Mouse (Mus musculus) urinary bladder, postnatal 14 days (tissue): ENCODE measurements around the gene Gm17416.
A peak's percentile ranks its signal among the peaks of the same experiment; 100 is the strongest.

Experiments used
- DNase-seq: peaks from one replicate; pipeline ENCODE4 v3.0.0; 2021; ENCODE audit warnings: low spot score

Gene Gm17416

GRCm38 (mm10) chr2:152569038-152569437 lies at the start of gene Gm17416:
Gene Gm17416 (plus strand): TSS chr2:152569338.
- no peak for DNase-seq

- DNase-seq: no peak
Measured at GRCm38 (mm10) chr2:152539944-152540710, 29.0 kb upstream of the Gm17416 start, which contains the start of gene Defb29. Gene Defb29 (minus strand): TSS chr2:152540098.

GRCm38 (mm10) chr2:152541979-152542378 lies 27.2 kb upstream of the Gm17416 start:
- DNase-seq: no peak

GRCm38 (mm10) chr2:152542897-152543296 lies 26.2 kb upstream of the Gm17416 start:
- no peak for DNase-seq

GRCm38 (mm10) chr2:152543478-152543877 lies 25.7 kb upstream of the Gm17416 start:
- DNase-seq: peak; percentile 7

DNA sequence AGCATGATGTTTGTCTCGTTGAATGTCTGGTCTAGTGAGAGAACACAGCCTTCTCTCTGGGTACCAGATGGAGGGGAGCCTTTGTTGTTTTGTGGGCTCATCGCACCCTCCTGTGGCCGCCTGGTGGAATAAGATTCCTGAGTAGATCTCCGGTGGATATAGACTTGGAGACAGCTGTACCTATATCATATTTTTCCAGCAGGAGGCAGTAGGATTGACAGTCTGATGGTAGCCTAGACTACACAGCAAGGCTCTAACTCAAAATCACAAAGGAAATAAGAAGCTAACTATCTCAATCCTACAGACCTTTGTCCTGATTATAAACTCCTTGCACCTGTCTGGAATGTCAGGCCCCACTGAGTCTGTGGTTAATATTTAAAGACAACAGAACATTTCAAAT lies 24.4 kb upstream of the Gm17416 start:
- peak; percentile 49 for DNase-seq

GRCm38 (mm10) chr2:152548124-152548523 lies 21.0 kb upstream of the Gm17416 start:
- DNase-seq: no peak

- DNase-seq: peak; percentile 66
Measured at GRCm38 (mm10) chr2:152553774-152554423, 15.2 kb upstream of the Gm17416 start.

DNA sequence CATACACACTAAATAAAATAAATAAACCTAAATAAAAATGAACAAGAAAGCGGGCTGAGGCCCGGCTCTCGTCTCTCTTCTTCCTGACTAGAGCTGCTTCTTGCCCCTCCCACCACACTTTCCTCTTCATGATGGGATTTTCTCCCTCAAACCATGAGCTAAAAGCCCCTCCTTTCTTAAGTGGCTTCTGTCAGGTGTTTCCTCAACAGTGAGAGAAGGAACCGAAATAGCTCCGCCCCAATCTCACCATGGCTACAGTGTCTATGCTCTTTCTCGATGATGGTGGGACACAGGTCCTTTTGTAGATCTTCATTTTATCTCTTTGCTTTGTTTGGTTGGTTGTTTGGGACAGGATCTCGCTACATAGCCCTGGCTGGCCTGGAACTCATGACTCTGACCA lies 12.5 kb upstream of the Gm17416 start:
- DNase-seq: no peak

DNA sequence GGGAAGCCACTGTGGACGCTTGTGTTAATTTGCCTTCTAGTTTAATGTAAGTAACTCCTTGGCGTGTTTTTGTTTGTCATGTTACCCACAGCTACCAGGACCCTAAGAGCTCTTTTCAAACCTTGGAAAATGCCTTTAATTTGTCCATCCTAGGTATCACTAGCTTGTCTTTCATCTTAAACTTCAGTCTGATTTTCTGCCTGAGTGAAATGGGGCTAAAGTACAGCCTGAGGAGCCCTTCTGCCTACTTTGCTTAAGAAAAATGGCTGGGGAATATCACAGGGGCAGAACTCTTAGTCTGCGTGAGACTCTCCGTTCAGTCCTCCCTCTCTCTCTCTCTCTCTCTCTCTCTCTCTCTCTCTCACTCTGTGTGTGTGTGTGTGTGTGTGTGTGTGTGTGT lies 743 bp downstream of the Gm17416 start:
- no peak for DNase-seq

DNA sequence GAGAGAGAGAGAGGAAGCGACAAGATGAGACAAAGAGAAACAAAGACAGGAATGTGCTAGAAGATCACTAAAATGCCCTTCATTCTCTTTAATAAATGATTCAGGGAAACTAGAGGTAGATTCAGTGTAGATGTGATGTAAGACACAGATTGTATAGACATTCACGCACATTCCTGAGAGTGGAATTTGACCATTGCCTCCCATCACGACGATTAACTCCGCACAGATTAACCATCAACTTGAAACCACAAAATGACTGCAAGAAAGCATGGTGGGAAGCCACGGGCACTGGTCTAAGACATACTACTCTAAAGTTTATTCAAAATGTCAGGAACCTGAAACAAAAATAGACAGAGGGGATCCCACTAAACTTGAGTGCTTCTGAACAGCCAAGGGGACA lies 1.2 kb downstream of the Gm17416 start:
- no peak for DNase-seq

DNA sequence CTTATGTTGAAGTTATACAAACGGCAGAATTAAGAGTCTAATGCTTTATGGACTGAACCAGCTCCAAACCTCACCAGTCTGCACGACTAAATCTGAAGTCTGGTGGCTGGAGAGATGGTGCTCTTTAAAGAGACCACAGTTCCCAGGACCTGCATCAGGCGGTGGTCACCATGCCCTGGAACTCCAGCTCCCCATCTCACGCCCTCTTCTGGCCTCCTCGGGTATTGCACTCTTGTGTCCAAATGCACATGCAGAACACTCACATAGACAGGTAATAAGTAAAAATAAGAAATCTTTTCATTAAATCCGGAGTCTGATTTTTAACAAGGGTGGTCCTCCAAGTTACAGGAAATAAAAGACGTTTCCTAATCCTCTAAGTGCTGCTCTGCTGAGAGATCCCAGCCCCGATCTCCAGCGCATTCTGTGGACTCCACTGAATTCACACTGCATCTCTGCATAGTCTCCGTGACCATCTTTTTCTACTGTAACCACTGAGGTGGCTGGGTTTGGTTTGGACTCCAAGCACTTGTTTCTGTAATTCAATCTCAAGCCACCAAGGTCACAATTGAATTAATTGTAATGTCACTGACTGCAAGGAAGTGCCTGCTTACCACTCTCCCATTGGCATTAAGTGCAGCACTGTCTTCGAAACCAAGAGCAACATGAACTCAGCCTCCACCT lies 3.1 kb downstream of the Gm17416 start, which contains the start of gene Defb21:
Defb21 (plus strand) TSS at position 631 of the 681 bp plus-strand sequence.
- DNase-seq: no peak

DNA sequence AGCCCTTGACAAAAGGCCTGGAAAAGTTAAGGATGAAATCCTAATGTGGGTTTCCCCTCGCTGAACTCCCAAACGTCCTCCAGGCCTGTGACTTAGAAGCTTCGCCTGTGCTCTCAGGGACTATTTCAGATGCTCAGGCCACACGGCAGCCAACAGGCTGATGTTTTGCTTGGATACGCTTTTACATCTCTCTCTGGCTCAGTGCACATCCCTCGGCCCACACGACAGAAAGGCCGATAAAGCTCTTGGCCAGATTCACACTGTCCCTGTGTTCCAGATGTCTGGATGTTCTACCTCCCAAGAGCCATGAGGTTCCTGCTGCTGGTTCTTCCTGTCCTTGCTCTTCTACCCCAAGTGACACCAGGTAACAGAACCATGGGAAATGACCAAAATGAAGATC lies 4.3 kb downstream of the Gm17416 start:
- DNase-seq: no peak

DNA sequence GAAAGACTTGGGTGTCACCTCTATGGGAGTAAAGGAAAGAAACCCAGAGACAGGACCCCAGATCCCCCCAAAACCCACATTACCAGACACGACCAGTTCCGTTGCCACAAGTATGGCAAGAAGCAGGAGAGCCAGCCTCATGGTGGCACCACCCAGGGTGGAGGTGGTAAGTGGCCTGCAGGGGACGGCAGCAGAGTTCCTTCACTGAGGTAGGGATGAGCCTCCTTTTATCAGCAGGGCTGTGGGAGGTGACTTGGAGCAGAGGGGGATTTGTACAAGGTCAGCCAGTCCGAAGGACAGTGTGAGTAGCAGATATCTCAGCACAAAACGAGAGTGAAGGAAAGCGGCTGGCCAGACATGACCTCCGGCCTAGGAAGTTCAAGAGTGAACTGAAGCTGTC lies 11.0 kb downstream of the Gm17416 start, which contains the start of gene Defb19:
Defb19 (minus strand) TSS at position 206 of the 400 bp plus-strand sequence.
- DNase-seq: no peak

GRCm38 (mm10) chr2:152580612-152581011 lies 11.5 kb downstream of the Gm17416 start:
- no peak for DNase-seq

GRCm38 (mm10) chr2:152586926-152587560 lies 17.9 kb downstream of the Gm17416 start:
- DNase-seq: no peak

GRCm38 (mm10) chr2:152588450-152588849 lies 19.3 kb downstream of the Gm17416 start:
- DNase-seq: no peak

GRCm38 (mm10) chr2:152589021-152589420 lies 19.9 kb downstream of the Gm17416 start:
- DNase-seq: no peak

- DNase-seq: no peak
Measured at GRCm38 (mm10) chr2:152599299-152599698, 30.2 kb downstream of the Gm17416 start, which contains the start of gene Defb45. Gene Defb45 (minus strand): TSS chr2:152599399.

DNA sequence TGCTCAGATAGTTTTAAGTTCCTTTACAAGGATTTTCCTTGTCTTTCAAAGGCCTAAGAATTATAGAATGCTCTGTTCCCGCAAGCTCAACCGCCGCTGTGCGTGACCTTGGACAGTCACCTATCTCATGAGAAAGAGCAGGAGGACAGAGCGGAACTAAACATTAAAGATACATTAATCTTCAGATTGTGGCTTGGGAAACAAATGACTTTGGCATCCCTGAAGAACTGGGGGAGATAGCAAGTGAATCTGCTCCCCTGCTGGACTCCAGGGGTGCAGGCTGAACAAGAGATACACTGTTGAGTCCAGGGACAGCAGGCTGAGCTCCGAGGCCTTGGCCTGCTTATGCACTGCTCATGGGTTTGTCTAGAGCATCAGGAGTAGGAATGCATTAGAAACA lies 30.9 kb downstream of the Gm17416 start:
- no peak for DNase-seq

DNA sequence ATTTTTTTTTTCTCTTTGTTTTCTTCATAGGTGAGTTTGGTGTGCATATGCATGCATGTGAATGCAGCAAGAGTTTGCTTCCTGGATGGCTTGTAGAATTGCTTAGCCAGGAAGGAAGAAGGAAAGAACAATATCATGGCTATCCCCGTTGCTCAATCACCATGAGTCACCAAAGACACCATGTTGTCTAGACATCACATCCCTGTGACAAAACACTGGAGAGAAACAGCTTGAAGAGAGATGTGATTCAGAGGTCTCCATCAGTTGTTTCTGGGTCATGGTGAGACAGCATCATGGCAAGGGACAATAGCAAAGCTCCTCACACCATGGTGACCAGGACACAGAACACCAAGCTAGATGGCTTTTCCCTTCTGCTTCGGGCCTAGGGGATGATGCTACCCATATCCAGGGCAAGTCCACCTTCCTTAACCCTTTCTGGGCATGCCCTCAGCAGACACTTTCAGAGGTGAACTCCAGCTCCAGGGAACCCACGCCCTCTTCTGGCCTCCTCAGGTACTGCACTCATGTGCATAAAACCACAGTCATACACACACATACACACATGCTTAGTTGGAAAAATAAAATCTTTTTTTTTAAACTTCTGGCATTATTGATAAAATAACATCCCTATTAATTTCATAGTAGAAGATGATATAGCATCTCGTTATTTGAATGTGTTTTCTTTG lies 32.3 kb downstream of the Gm17416 start:
- no peak for DNase-seq

DNA sequence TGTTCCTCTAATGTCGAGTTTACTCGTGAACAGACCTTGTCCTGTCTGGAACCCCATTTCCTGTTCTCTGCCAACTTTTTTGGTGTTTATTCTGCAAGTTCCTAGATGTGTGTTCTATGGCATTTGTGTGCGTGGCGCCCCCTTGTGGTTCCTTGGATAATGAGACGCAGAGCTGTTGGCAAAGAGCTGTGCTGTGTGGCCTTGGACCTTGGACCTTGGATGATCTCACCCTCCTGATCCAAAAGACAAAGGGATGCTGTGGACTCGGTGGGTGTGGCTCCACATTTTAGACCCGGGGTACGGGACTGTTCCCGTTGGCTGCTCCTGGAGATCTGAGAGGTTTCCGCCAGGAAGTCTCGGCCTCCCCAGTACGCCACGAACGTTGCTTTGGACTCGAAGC lies 34.9 kb downstream of the Gm17416 start, which contains the start of gene Defb36:
Defb36 (plus strand) TSS at position 271 of the 400 bp plus-strand sequence.
- DNase-seq: peak; percentile 32
